Mouse (Mus musculus) stomach, embryonic 16.5 days (tissue): ENCODE results near the gene Pcbp4. TPM values are rescaled to one million over a fixed set of nuclear protein-coding genes. Genes with fewer than 3 reads are reported as not detected.

Experiments
- ATAC-seq: fragments of 200-750 bp; cut with Nextera tagmentation; 2 replicates; pipeline ENCODE4 v1.8.0; 2017; ENCODE audit warnings: moderate number of reproducible peaks, moderate TSS enrichment; ENCODE audit not compliant: insufficient read depth, low FRiP score
- H3K27ac ChIP-seq: fragments of 300-500 bp; sonication (generic); 2 replicates; pipeline ENCODE4 v1.5.1; 2014; ENCODE audit warnings: low read length
- H3K27me3 ChIP-seq: fragments of 300-500 bp; sonication (generic); 2 replicates; pipeline ENCODE4 v1.6.1; 2014; ENCODE audit warnings: low read length, control low read depth, mixed read lengths; ENCODE audit not compliant: control insufficient read depth, insufficient read depth
- H3K36me3 ChIP-seq: fragments of 300-500 bp; sonication (generic); 2 replicates; pipeline ENCODE4 v1.6.1; 2014; ENCODE audit warnings: low read length; ENCODE audit not compliant: control insufficient read depth, insufficient read depth
- H3K4me1 ChIP-seq: fragments of 300-500 bp; sonication (generic); 2 replicates; pipeline ENCODE4 v1.6.1; 2014; ENCODE audit warnings: low read length, control low read depth, mixed read lengths; ENCODE audit not compliant: control insufficient read depth, insufficient read depth
- H3K4me2 ChIP-seq: fragments of 300-500 bp; sonication (generic); 2 replicates; pipeline ENCODE4 v1.6.1; 2014; ENCODE audit warnings: low read depth, low read length, mixed read lengths
- H3K4me3 ChIP-seq: fragments of 300-500 bp; sonication (generic); replicated peaks from 2 replicates; pipeline ENCODE4 v1.5.1; 2014; ENCODE audit warnings: mild to moderate bottlenecking, low read length
- H3K9ac ChIP-seq: fragments of 300-500 bp; sonication (generic); 2 replicates; pipeline ENCODE4 v1.6.1; 2014; ENCODE audit warnings: low read length
- H3K9me3 ChIP-seq: fragments of 300-500 bp; sonication (generic); replicated peaks from 2 replicates; pipeline ENCODE4 v1.6.1; 2016; ENCODE audit warnings: low read length, control low read depth; ENCODE audit not compliant: control insufficient read depth
- WGBS: fragments of 180-500 bp; shearing (Covaris S2); extraction: QIAGEN DNeasy Blood & Tissue Kit; methylation state at CpG from one replicate; pipeline ENCODE4 v1.1.7; 2014; 5-methylcytosine and 5-hydroxymethylcytosine counted together
- polyA plus RNA-seq: library from polyadenylated mRNA; unstranded; fragments of >200 nt; fragmentation: Nextera tagmentation; extraction: Ambion mirVana; gene quantifications from 2 replicates; pipeline ENCODE4 v1.2.1, GENCODE M21; 2015

Pcbp4 gene
- polyA plus RNA-seq, 1 experiment from 2014 or later, result 39.4 TPM

GRCm38 (mm10) chr9:106416826-106417225, 36.3 kb upstream of the Pcbp4 start:
- no peak overlapping the region for H3K27ac ChIP-seq
- H3K9me3 ChIP-seq, result no peaks in the 10 kb centered on the region
- ATAC-seq, result no peak
- 86% methylated on average over 6 of the region's 6 CpGs for WGBS
- no peak overlapping the region for H3K4me3 ChIP-seq
- peaks cover 31% of the 10 kb centered on the region for H3K4me1 ChIP-seq
- no peak overlapping the region for H3K9ac ChIP-seq
- no peaks in the 10 kb centered on the region for H3K36me3 ChIP-seq
- no peak overlapping the region for H3K4me2 ChIP-seq
- no peaks in the 10 kb centered on the region; the same call in 1 of the 2 replicates for H3K27me3 ChIP-seq

GRCm38 (mm10) chr9:106417841-106418625, 35.1 kb upstream of the Pcbp4 start:
- peaks cover 31% of the 10 kb centered on the region for H3K4me1 ChIP-seq
- no peaks in the 10 kb centered on the region; the same call in 1 of the 2 replicates for H3K27me3 ChIP-seq
- no peaks in the 10 kb centered on the region for H3K36me3 ChIP-seq
- peak overlapping the region; percentile 52 for H3K9ac ChIP-seq
- no peaks in the 10 kb centered on the region for H3K9me3 ChIP-seq
- H3K4me2 ChIP-seq, result peak overlapping the region; percentile 69
- no peak overlapping the region; the same call in 1 of the 2 replicates for H3K27ac ChIP-seq
- peak; percentile 74; the same call in 1 of the 2 replicates for ATAC-seq
- H3K4me3 ChIP-seq, result peak overlapping the region; percentile 31
- WGBS, result 15% methylated on average over 29 of the region's 29 CpGs

GRCm38 (mm10) chr9:106420608-106421007, 32.5 kb upstream of the Pcbp4 start:
- Histone ChIP-seq H3K27ac (no peak overlapping the region), H3K4me2 (0 out of 2 replicates have a peak overlapping the region, but pooled peaks have one; percentile 19), H3K9me3 (no peaks in the 10 kb centered on the region), H3K4me3 (no peak overlapping the region), H3K27me3 (no peaks in the 10 kb centered on the region; the same call in 1 of the 2 replicates), H3K4me1 (peaks cover 31% of the 10 kb centered on the region), H3K36me3 (no peaks in the 10 kb centered on the region), H3K9ac (peak overlapping the region; percentile 37)
- no peak for ATAC-seq
- WGBS, result 2% methylated on average over 2 of the region's 2 CpGs

- Histone ChIP-seq H3K27me3 (no peaks in the 10 kb centered on the region; the same call in 1 of the 2 replicates), H3K27ac (no peak overlapping the region), H3K36me3 (no peaks in the 10 kb centered on the region), H3K9me3 (no peaks in the 10 kb centered on the region), H3K9ac (peak overlapping the region; percentile 37; the same call in 1 of the 2 replicates), H3K4me1 (peaks cover 31% of the 10 kb centered on the region), H3K4me2 (peak overlapping the region; percentile 41), H3K4me3 (peak overlapping the region; percentile 19; the same call in 1 of the 2 replicates)
- WGBS, result 10% methylated on average over 18 of the region's 18 CpGs
- ATAC-seq, result no peak
Observed at GRCm38 (mm10) chr9:106421033-106421864, 31.8 kb upstream of the Pcbp4 start.

GRCm38 (mm10) chr9:106421865-106422160, 31.3 kb upstream of the Pcbp4 start:
- WGBS, result 1% methylated on average over 3 of the region's 3 CpGs
- H3K4me3 ChIP-seq, result peak overlapping the region; percentile 19; the same call in 1 of the 2 replicates

GRCm38 (mm10) chr9:106428719-106429220, 24.3 kb upstream of the Pcbp4 start:
- Histone ChIP-seq H3K27ac (peak overlapping the region; percentile 98), H3K27me3 (no peaks in the 10 kb centered on the region), H3K9me3 (no peaks in the 10 kb centered on the region), H3K4me3 (peak overlapping the region; percentile 94), H3K9ac (peak overlapping the region; percentile 82), H3K36me3 (peaks cover 23% of the 10 kb centered on the region; the same call in 1 of the 2 replicates), H3K4me1 (peaks cover 15% of the 10 kb centered on the region), H3K4me2 (peak overlapping the region; percentile 88)
- ATAC-seq, result peak; percentile 55
- WGBS, result 11% methylated on average over 11 of the region's 11 CpGs

More at GRCm38 (mm10) chr9:106421865-106422160, 31.3 kb upstream of the Pcbp4 start:
- peak; percentile 61; the same call in 1 of the 2 replicates for ATAC-seq
- Histone ChIP-seq H3K9ac (peak overlapping the region; percentile 37; the same call in 1 of the 2 replicates), H3K9me3 (no peaks in the 10 kb centered on the region), H3K4me1 (peaks cover 31% of the 10 kb centered on the region), H3K36me3 (no peaks in the 10 kb centered on the region), H3K27ac (no peak overlapping the region), H3K27me3 (no peaks in the 10 kb centered on the region; the same call in 1 of the 2 replicates), H3K4me2 (peak overlapping the region; percentile 41)

- peaks cover 15% of the 10 kb centered on the region for H3K4me1 ChIP-seq
- peak; percentile 92 for ATAC-seq
- peak within 1 kb of the TSS; percentile 94 for H3K4me3 ChIP-seq
- no peaks in the 10 kb centered on the region for H3K27me3 ChIP-seq
- H3K36me3 ChIP-seq, result peaks cover 23% of the 10 kb centered on the region; the same call in 1 of the 2 replicates
- WGBS, result under 1% methylated on average over 55 of the region's 55 CpGs
- no peaks in the 10 kb centered on the region for H3K9me3 ChIP-seq
- peak within 1 kb of the TSS; percentile 98 for H3K9ac ChIP-seq
- peak within 1 kb of the TSS; percentile 88 for H3K4me2 ChIP-seq
- peak within 1 kb of the TSS; percentile 98 for H3K27ac ChIP-seq
Observed at GRCm38 (mm10) chr9:106429221-106430014, 23.7 kb upstream of the Pcbp4 start, which contains the start of gene Rpl29. Gene Rpl29 (plus strand): TSS chr9:106429454.

- WGBS, result under 1% methylated on average over 4 of the region's 4 CpGs
- H3K9me3 ChIP-seq, result no peaks in the 10 kb centered on the region
- no peak for ATAC-seq
Observed at GRCm38 (mm10) chr9:106430015-106430264, 23.2 kb upstream of the Pcbp4 start.

More at GRCm38 (mm10) chr9:106430015-106430264, 23.2 kb upstream of the Pcbp4 start:
- H3K36me3 ChIP-seq, result peaks cover 23% of the 10 kb centered on the region; the same call in 1 of the 2 replicates
- H3K4me2 ChIP-seq, result peak overlapping the region; percentile 71
- H3K27ac ChIP-seq, result peak overlapping the region; percentile 92
- H3K4me1 ChIP-seq, result peaks cover 15% of the 10 kb centered on the region
- H3K9ac ChIP-seq, result peak overlapping the region; percentile 98
- peak overlapping the region; percentile 94 for H3K4me3 ChIP-seq
- no peaks in the 10 kb centered on the region for H3K27me3 ChIP-seq
